Mouse (Mus musculus) forebrain, embryonic 15.5 days (tissue): ENCODE results near the gene Gm17581. TPM values are rescaled to one million over a fixed set of nuclear protein-coding genes. Genes with fewer than 3 reads are reported as not detected.

Experiments used
- ATAC-seq: fragments of 200-750 bp; cut with Nextera tagmentation; replicated peaks from 2 replicates; pipeline ENCODE4 v1.8.0; 2017; ENCODE audit warnings: mild to moderate bottlenecking, moderate TSS enrichment, moderate library complexity
- H3K27ac ChIP-seq: fragments of 300-500 bp; sonication (generic); replicated peaks from 2 replicates; pipeline ENCODE4 v1.5.1; 2015; ENCODE audit warnings: mild to moderate bottlenecking, inconsistent platforms
- H3K27me3 ChIP-seq: fragments of 300-500 bp; sonication (generic); 2 replicates; pipeline ENCODE4 v1.6.1; 2015; ENCODE audit warnings: inconsistent platforms
- H3K36me3 ChIP-seq: fragments of 300-500 bp; sonication (generic); 2 replicates; pipeline ENCODE4 v1.6.1; 2015; ENCODE audit warnings: mild to moderate bottlenecking, inconsistent platforms
- H3K4me1 ChIP-seq: fragments of 300-500 bp; sonication (generic); 2 replicates; pipeline ENCODE4 v1.6.1; 2015; ENCODE audit warnings: inconsistent platforms
- H3K4me2 ChIP-seq: fragments of 300-500 bp; sonication (generic); replicated peaks from 2 replicates; pipeline ENCODE4 v1.6.1; 2015; ENCODE audit warnings: mild to moderate bottlenecking, inconsistent platforms
- H3K4me3 ChIP-seq: fragments of 300-500 bp; sonication (generic); 2 replicates; pipeline ENCODE4 v1.5.1; 2015; ENCODE audit warnings: mild to moderate bottlenecking, inconsistent platforms
- H3K9ac ChIP-seq: fragments of 300-500 bp; sonication (generic); replicated peaks from 2 replicates; pipeline ENCODE4 v1.6.1; 2015; ENCODE audit warnings: mild to moderate bottlenecking, inconsistent platforms
- H3K9me3 ChIP-seq: fragments of 300-500 bp; sonication (generic); 2 replicates; pipeline ENCODE4 v1.6.1; 2016; ENCODE audit warnings: inconsistent platforms
- WGBS: fragments of 180-500 bp; shearing (Covaris S2); methylation state at CpG from one replicate; pipeline ENCODE4 v1.1.7; 2015; ENCODE audit warnings: mixed read lengths; 5-methylcytosine and 5-hydroxymethylcytosine counted together
- polyA plus RNA-seq: library from polyadenylated mRNA; unstranded; fragments of >200 nt; fragmentation: Nextera tagmentation; extraction: Ambion mirVana; gene quantifications from 2 replicates; pipeline ENCODE4 v1.2.1, GENCODE M21; 2015

Gene Gm17581
- polyA plus RNA-seq, 1 experiment from 2014 or later: not detected

- ATAC-seq: peak; percentile 57; the same call in 1 of the 2 replicates
Measured at GRCm38 (mm10) chr2:155764679-155765418, 29.2 kb upstream of the Gm17581 start.

GRCm38 (mm10) chr2:155756855-155757566 lies 21.3 kb upstream of the Gm17581 start:
- 68% methylated on average over 14 of the region's 14 CpGs for WGBS
- H3K27ac ChIP-seq: no peak overlapping the region
- H3K36me3 ChIP-seq: no peaks in the 10 kb centered on the region
- ATAC-seq: no peak
- no peak overlapping the region for H3K4me3 ChIP-seq
- no peaks in the 10 kb centered on the region for H3K9me3 ChIP-seq
- H3K4me2 ChIP-seq: no peak overlapping the region
- no peaks in the 10 kb centered on the region for H3K27me3 ChIP-seq
- H3K9ac ChIP-seq: no peak overlapping the region
- H3K4me1 ChIP-seq: no peaks in the 10 kb centered on the region

More at GRCm38 (mm10) chr2:155764679-155765418, 29.2 kb upstream of the Gm17581 start:
- 53% methylated on average over 13 of the region's 13 CpGs for WGBS
- no peaks in the 10 kb centered on the region for H3K4me1 ChIP-seq
- H3K9me3 ChIP-seq: no peaks in the 10 kb centered on the region
- H3K9ac ChIP-seq: no peak overlapping the region
- no peaks in the 10 kb centered on the region for H3K36me3 ChIP-seq
- H3K4me2 ChIP-seq: no peak overlapping the region
- no peak overlapping the region for H3K4me3 ChIP-seq
- no peaks in the 10 kb centered on the region for H3K27me3 ChIP-seq
- no peak overlapping the region for H3K27ac ChIP-seq

GRCm38 (mm10) chr2:155755746-155756145 lies 20.1 kb upstream of the Gm17581 start:
- WGBS: 0% methylated on average over 1 of the region's 1 CpGs
- H3K27me3 ChIP-seq: peaks cover 5% of the 10 kb centered on the region; the same call in 1 of the 2 replicates
- ATAC-seq: no peak
- peaks cover 6% of the 10 kb centered on the region; the same call in 1 of the 2 replicates for H3K4me1 ChIP-seq
- no peak overlapping the region for H3K9ac ChIP-seq
- H3K27ac ChIP-seq: no peak overlapping the region
- H3K9me3 ChIP-seq: no peaks in the 10 kb centered on the region
- H3K4me2 ChIP-seq: no peak overlapping the region
- H3K4me3 ChIP-seq: no peak overlapping the region
- no peaks in the 10 kb centered on the region for H3K36me3 ChIP-seq

GRCm38 (mm10) chr2:155751014-155751786 lies 15.5 kb upstream of the Gm17581 start, which contains the start of gene Procr:
TSS of gene Procr (plus strand) at chr2:155751117.
- peak within 1 kb of the TSS; percentile 38; the same call in 1 of the 2 replicates for H3K9ac ChIP-seq
- peaks cover 5% of the 10 kb centered on the region; the same call in 1 of the 2 replicates for H3K27me3 ChIP-seq
- H3K4me3 ChIP-seq: peak within 1 kb of the TSS; percentile 22
- H3K4me1 ChIP-seq: peaks cover 6% of the 10 kb centered on the region; the same call in 1 of the 2 replicates
- ATAC-seq: no peak
- H3K27ac ChIP-seq: no peak within 1 kb of the TSS
- H3K4me2 ChIP-seq: peak within 1 kb of the TSS; percentile 41
- 4% methylated on average over 25 of the region's 25 CpGs for WGBS
- H3K36me3 ChIP-seq: no peaks in the 10 kb centered on the region
- no peaks in the 10 kb centered on the region for H3K9me3 ChIP-seq

- Histone ChIP-seq H3K4me3 (no peak overlapping the region), H3K9ac (no peak overlapping the region), H3K4me2 (no peak overlapping the region), H3K27ac (no peak overlapping the region), H3K36me3 (no peaks in the 10 kb centered on the region), H3K27me3 (peaks cover 5% of the 10 kb centered on the region; the same call in 1 of the 2 replicates), H3K9me3 (no peaks in the 10 kb centered on the region), H3K4me1 (peaks cover 6% of the 10 kb centered on the region; the same call in 1 of the 2 replicates)
- no peak for ATAC-seq
- WGBS: 86% methylated on average over 4 of the region's 4 CpGs
Measured at GRCm38 (mm10) chr2:155749394-155749793, 13.7 kb upstream of the Gm17581 start.

- Histone ChIP-seq H3K9ac (no peak overlapping the region), H3K4me3 (no peak overlapping the region), H3K36me3 (no peaks in the 10 kb centered on the region), H3K4me2 (no peak overlapping the region), H3K9me3 (no peaks in the 10 kb centered on the region), H3K27ac (no peak overlapping the region), H3K27me3 (no peaks in the 10 kb centered on the region), H3K4me1 (peaks cover 5% of the 10 kb centered on the region; the same call in 1 of the 2 replicates)
- no peak for ATAC-seq
- 74% methylated on average over 3 of the region's 3 CpGs for WGBS
Measured at GRCm38 (mm10) chr2:155745487-155745886, 9.8 kb upstream of the Gm17581 start.

- Histone ChIP-seq H3K4me3 (no peak overlapping the region), H3K36me3 (no peaks in the 10 kb centered on the region), H3K27ac (no peak overlapping the region), H3K9ac (no peak overlapping the region), H3K4me1 (peaks cover 5% of the 10 kb centered on the region; the same call in 1 of the 2 replicates), H3K27me3 (no peaks in the 10 kb centered on the region), H3K4me2 (no peak overlapping the region), H3K9me3 (no peaks in the 10 kb centered on the region)
- no peak for ATAC-seq
- 92% methylated on average over 9 of the region's 9 CpGs for WGBS
Measured at GRCm38 (mm10) chr2:155743351-155743750, 7.7 kb upstream of the Gm17581 start.

GRCm38 (mm10) chr2:155742931-155743337 lies 7.3 kb upstream of the Gm17581 start:
- Histone ChIP-seq H3K9me3 (no peaks in the 10 kb centered on the region), H3K9ac (no peak overlapping the region), H3K27me3 (no peaks in the 10 kb centered on the region), H3K4me3 (no peak overlapping the region), H3K4me1 (peaks cover 5% of the 10 kb centered on the region; the same call in 1 of the 2 replicates), H3K4me2 (no peak overlapping the region), H3K36me3 (no peaks in the 10 kb centered on the region), H3K27ac (no peak overlapping the region)
- 69% methylated on average over 12 of the region's 12 CpGs for WGBS
- no peak for ATAC-seq

GRCm38 (mm10) chr2:155742211-155742610 lies 6.5 kb upstream of the Gm17581 start:
- H3K27ac ChIP-seq: no peak overlapping the region
- H3K9ac ChIP-seq: no peak overlapping the region
- no peak for ATAC-seq
- no peaks in the 10 kb centered on the region for H3K9me3 ChIP-seq
- H3K36me3 ChIP-seq: no peaks in the 10 kb centered on the region
- no peak overlapping the region for H3K4me3 ChIP-seq
- 83% methylated on average over 11 of the region's 11 CpGs for WGBS
- H3K4me2 ChIP-seq: no peak overlapping the region
- H3K4me1 ChIP-seq: peaks cover 5% of the 10 kb centered on the region; the same call in 1 of the 2 replicates
- no peaks in the 10 kb centered on the region for H3K27me3 ChIP-seq

- no peaks in the 10 kb centered on the region for H3K36me3 ChIP-seq
- no peak overlapping the region for H3K27ac ChIP-seq
- no peaks in the 10 kb centered on the region for H3K9me3 ChIP-seq
- 74% methylated on average over 9 of the region's 9 CpGs for WGBS
- H3K27me3 ChIP-seq: no peaks in the 10 kb centered on the region
- peaks cover 1% of the 10 kb centered on the region; the same call in 1 of the 2 replicates for H3K4me1 ChIP-seq
- H3K9ac ChIP-seq: no peak overlapping the region
- no peak overlapping the region for H3K4me2 ChIP-seq
- no peak overlapping the region for H3K4me3 ChIP-seq
- ATAC-seq: no peak
Measured at GRCm38 (mm10) chr2:155737803-155738202, 2.1 kb upstream of the Gm17581 start.

- H3K9me3 ChIP-seq: no peaks in the 10 kb centered on the region
- WGBS: 82% methylated on average over 6 of the region's 6 CpGs
- ATAC-seq: no peak
Measured at GRCm38 (mm10) chr2:155736936-155737335, 1.3 kb upstream of the Gm17581 start.

More at GRCm38 (mm10) chr2:155736936-155737335, 1.3 kb upstream of the Gm17581 start:
- no peak overlapping the region for H3K27ac ChIP-seq
- H3K4me2 ChIP-seq: no peak overlapping the region
- no peaks in the 10 kb centered on the region for H3K27me3 ChIP-seq
- no peak overlapping the region for H3K9ac ChIP-seq
- no peaks in the 10 kb centered on the region for H3K4me1 ChIP-seq
- H3K36me3 ChIP-seq: no peaks in the 10 kb centered on the region
- no peak overlapping the region for H3K4me3 ChIP-seq
